Mouse (Mus musculus) forebrain, embryonic 10.5 days (tissue): ENCODE results near the gene Tex19.1. TPM values are rescaled to one million over a fixed set of nuclear protein-coding genes. Genes with fewer than 3 reads are reported as not detected.
"Not testable (repeated sequence)": the region's sequence is repeated elsewhere in the genome, so short reads cannot be mapped to it uniquely, and the experiment has no call there.

Experiments
- DNase-seq: peaks from one replicate; pipeline ENCODE4 v3.0.0-alpha.2; 2017; ENCODE audit warnings: low spot score; ENCODE audit errors: extremely low spot score
- H3K27ac ChIP-seq: fragments of 300-500 bp; sonication (generic); 2 replicates; pipeline ENCODE4 v1.5.1; 2016; ENCODE audit warnings: mild to moderate bottlenecking
- H3K27me3 ChIP-seq: fragments of 300-500 bp; sonication (generic); 2 replicates; pipeline ENCODE4 v1.6.1; 2016; ENCODE audit warnings: mild to moderate bottlenecking; ENCODE audit not compliant: poor library complexity, severe bottlenecking
- H3K36me3 ChIP-seq: fragments of 300-500 bp; sonication (generic); replicated peaks from 2 replicates; pipeline ENCODE4 v1.6.1; 2016; ENCODE audit warnings: mild to moderate bottlenecking, moderate library complexity
- H3K4me1 ChIP-seq: fragments of 300-500 bp; sonication (generic); 2 replicates; pipeline ENCODE4 v1.6.1; 2016
- H3K4me3 ChIP-seq: fragments of 300-500 bp; sonication (generic); 2 replicates; pipeline ENCODE4 v1.5.1; 2016; ENCODE audit warnings: mild to moderate bottlenecking, moderate library complexity
- H3K9me3 ChIP-seq: fragments of 300-500 bp; sonication (generic); 2 replicates; pipeline ENCODE4 v1.6.1; 2016; ENCODE audit warnings: mild to moderate bottlenecking, moderate library complexity
- WGBS: fragments of 180-500 bp; shearing (Covaris S2); methylation state at CpG from one replicate; pipeline ENCODE4 v1.1.7; 2016; 5-methylcytosine and 5-hydroxymethylcytosine counted together
- polyA plus RNA-seq: library from polyadenylated mRNA; unstranded; fragments of >200 nt; fragmentation: Nextera tagmentation; extraction: Ambion mirVana; gene quantifications from 2 replicates; pipeline ENCODE4 v1.2.1, GENCODE M21; 2016

The Tex19.1 gene
- not detected in 2 replicates for polyA plus RNA-seq

DNA sequence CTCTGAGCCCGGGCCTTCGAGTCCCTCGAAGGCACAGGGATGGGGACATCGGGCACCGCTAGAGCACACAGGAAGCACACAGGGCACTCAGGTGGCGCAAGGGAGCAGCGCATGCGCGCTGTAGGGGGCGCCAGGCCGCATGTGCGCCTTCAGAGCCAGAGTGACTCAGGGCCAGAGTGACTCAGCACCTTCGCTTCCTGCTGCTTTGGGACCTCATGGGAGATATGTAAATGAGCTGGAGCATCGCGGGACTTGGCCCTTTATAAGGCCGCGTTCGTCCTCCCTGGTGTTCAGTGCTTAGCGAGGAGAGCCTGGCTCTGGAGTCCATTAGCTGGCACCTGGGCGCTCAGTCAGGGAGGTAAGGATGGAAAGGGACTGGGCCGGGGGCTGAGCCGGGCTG, at the start of gene Tex19.1:
Gene Tex19.1 (plus strand): TSS at position 279 of the 400 bp plus-strand sequence.
- H3K27me3 ChIP-seq: no peaks in the 10 kb centered on the region
- H3K36me3 ChIP-seq: no peaks in the 10 kb centered on the region
- DNase-seq: no peak
- peaks cover 7% of the 10 kb centered on the region for H3K4me1 ChIP-seq
- H3K9me3 ChIP-seq: no peaks in the 10 kb centered on the region
- no peak within 1 kb of the TSS for H3K4me3 ChIP-seq
- 92% methylated on average over 22 of the region's 22 CpGs for WGBS
- H3K27ac ChIP-seq: no peak within 1 kb of the TSS

DNA sequence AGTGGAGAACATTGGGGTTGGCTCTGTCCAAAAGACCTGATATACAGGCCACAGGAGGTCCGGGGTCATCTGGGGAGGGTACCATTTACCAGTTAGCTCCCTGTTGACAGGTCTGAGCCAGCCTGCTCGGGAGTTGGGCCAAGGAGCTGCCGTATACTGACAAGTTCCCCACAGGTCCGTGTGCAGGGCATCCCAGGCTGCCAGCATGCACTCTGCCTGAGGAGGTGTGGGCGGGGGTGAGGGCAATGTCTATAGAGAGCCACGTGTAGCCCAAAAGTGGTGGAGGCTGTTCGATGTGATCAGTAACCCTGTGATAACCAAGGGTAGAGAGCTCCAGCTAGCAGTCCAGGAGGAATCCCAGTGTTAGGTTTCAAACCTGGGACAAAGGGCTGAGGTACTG, 46.2 kb upstream of the Tex19.1 start:
- Histone ChIP-seq H3K4me3 (no peak overlapping the region), H3K4me1 (no peaks in the 10 kb centered on the region), H3K27ac (no peak overlapping the region), H3K27me3 (no peaks in the 10 kb centered on the region), H3K36me3 (no peaks in the 10 kb centered on the region), H3K9me3 (no peaks in the 10 kb centered on the region)
- DNase-seq: no peak
- 82% methylated on average over 7 of the region's 7 CpGs for WGBS

DNA sequence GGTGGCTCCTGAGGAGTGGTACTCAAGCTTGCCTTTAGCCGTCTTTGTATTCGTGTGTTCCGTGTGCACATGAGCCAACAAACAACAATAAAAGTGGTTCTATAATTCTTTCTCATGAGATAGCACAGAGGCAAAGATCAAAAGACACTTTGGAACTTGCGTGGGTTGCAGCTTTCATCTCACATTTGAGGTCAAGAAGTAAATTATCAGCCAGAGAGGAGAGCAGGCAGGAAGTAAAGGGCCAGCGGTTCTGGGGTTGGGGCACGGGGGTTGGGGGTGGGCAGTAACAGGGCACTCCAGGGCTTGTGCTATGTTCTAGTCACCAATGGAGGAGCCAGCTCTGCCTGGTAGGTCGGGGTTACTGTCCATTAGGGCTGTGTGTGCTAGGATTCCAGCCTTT, 45.3 kb upstream of the Tex19.1 start:
- Histone ChIP-seq H3K4me3 (no peak overlapping the region), H3K4me1 (no peaks in the 10 kb centered on the region), H3K27ac (no peak overlapping the region), H3K9me3 (no peaks in the 10 kb centered on the region), H3K27me3 (no peaks in the 10 kb centered on the region), H3K36me3 (no peaks in the 10 kb centered on the region)
- WGBS: 77% methylated on average over 7 of the region's 7 CpGs
- DNase-seq: no peak

DNA sequence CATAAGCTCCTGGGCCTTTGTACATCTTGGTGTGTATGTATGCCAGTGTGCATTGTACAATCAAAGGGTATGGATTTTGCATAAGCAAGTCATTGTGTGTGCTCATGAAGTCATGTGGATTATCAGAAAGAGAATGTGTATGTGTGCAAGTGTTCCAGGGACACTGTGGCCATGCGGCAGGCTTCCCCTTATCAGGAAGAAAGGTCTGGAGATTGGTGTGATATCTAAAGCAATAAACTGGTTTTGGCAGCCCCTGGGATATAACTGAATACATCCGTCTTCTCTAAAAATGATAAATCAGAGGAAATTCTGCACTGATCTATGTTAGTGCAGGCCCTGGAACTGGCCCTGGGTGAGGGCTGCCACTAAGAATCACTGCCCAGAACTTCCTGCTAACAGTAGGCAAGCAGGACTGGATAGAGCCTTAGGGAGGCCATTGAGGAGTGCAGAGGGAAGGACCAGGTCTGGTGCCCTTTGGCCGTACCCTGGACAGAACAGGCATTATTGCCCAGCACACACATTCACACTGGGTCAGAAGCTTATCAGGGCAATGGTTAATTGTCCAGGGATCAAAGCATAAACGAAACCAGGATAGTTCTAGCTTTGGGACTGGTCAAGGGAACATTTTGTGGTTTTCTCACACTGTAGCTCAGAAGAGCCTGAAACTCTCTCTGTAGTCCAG, 44.7 kb upstream of the Tex19.1 start:
- Histone ChIP-seq H3K4me1 (no peaks in the 10 kb centered on the region), H3K9me3 (no peaks in the 10 kb centered on the region), H3K4me3 (no peak overlapping the region), H3K36me3 (no peaks in the 10 kb centered on the region), H3K27me3 (no peaks in the 10 kb centered on the region), H3K27ac (no peak overlapping the region)
- no peak for DNase-seq
- WGBS: 91% methylated on average over 4 of the region's 4 CpGs

DNA sequence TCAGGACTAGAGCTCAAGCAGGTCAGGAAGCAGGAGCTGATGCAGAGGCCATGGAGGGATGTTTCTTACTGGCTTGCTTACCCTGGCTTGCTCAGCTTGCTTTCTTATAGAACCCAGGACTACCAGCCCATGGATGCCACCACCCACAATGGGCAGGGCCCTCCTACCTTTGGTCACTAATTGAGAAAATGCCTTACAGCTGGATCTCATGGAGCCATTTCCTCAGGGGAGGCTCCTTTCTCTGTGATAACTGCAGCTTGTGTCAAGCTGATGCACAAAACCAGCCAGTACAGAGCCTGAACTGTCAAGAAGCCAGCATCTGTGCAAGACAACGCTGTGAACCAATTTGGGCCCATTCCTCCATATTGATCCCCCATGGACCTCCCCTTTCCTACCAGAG, 38.7 kb upstream of the Tex19.1 start:
- H3K9me3 ChIP-seq, H3K27ac ChIP-seq, DNase-seq, H3K4me1 ChIP-seq, H3K36me3 ChIP-seq, H3K27me3 ChIP-seq, H3K4me3 ChIP-seq: not testable (repeated sequence)
- 75% methylated on average over 1 of the region's 1 CpGs for WGBS

DNA sequence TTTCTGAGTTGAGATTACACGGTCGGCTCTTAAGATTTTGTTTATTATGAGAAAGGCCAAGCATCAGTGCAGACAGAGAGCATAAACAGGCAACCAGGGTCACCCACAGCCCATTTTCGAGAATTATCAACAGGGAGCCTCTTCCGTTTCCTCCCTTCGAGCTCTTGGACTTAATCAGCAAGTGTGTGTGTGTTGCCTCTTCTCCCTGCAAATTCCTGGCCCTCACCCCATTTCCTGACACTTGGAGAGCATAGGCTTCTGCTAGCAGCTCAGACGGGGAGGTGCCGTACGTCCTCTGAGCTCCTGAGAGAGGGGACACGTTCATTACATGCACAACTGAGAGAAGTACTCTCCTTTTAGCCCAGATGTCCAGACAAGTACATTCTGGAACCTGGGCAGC, 37.9 kb upstream of the Tex19.1 start:
- 81% methylated on average over 9 of the region's 9 CpGs for WGBS
- Histone ChIP-seq H3K27me3 (no peaks in the 10 kb centered on the region), H3K9me3 (no peaks in the 10 kb centered on the region), H3K36me3 (no peaks in the 10 kb centered on the region), H3K4me3 (no peak overlapping the region), H3K4me1 (no peaks in the 10 kb centered on the region), H3K27ac (no peak overlapping the region)
- no peak for DNase-seq

DNA sequence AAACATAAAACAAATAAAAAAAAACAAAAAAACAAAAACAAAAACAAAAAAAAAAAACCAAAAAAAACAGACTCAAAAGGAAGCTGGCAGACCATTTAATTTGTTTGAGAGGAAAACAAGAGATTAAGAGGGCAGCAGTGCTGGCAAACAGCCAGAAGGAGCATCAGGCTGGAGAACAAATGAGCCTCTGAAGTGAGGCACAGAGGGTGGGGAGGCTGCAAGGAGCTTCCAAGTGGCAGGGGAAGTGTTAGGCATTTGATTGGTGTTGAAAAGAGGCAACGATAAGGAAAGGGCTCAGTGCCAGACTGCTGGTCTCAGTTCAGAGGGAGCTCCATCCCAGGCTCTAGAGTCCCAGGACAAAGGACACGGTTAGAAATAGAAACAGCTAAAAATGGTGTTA, 36.0 kb upstream of the Tex19.1 start:
- Histone ChIP-seq H3K4me1 (no peaks in the 10 kb centered on the region), H3K4me3 (no peak overlapping the region), H3K36me3 (no peaks in the 10 kb centered on the region), H3K27ac (no peak overlapping the region), H3K9me3 (no peaks in the 10 kb centered on the region), H3K27me3 (no peaks in the 10 kb centered on the region)
- 27% methylated on average over 2 of the region's 2 CpGs for WGBS
- no peak for DNase-seq

DNA sequence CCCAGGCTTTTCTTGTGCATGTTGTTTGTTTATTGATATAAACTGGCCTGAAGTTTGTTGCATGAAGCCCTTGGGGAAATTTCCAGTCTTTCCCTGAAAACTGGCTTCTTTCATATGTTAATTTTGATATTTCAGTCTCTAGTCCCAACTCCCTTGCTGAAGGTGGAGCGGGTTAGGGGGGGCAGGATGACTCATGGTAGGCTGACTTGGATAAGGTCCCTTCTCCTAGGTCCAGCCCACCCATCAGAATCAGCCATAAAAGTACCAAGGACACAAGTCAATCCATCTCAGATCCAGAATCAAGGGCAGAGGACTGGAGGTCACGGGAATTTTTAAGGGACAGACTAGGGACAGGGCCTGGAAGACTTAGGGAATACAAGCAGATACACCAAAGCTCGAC, 34.9 kb upstream of the Tex19.1 start:
- Histone ChIP-seq H3K4me1 (no peaks in the 10 kb centered on the region), H3K9me3 (no peaks in the 10 kb centered on the region), H3K27me3 (no peaks in the 10 kb centered on the region), H3K27ac (no peak overlapping the region), H3K4me3 (no peak overlapping the region), H3K36me3 (no peaks in the 10 kb centered on the region)
- WGBS: 84% methylated on average over 3 of the region's 3 CpGs
- DNase-seq: no peak

DNA sequence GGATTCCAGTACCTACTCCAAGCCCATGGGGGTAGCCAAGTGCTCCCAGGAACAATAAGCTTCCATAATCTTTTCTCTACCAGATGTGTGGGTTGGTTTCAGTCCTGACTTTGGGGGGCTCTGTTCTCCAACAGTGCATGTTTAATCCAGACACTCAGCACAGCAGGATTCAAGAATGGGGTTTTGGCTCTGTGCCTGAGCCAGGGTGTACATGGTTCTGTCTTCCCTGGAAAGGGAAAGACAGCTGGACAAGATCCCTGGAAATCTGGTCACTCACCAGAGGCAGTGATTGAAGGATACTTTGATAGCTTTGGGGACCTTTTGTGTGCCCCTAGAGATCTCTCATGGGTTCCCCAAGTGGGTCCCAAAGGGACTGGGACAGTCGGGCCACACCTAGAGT, 34.3 kb upstream of the Tex19.1 start:
- 78% methylated on average over 1 of the region's 1 CpGs for WGBS
- Histone ChIP-seq H3K36me3 (no peaks in the 10 kb centered on the region), H3K9me3 (no peaks in the 10 kb centered on the region), H3K4me1 (no peaks in the 10 kb centered on the region), H3K4me3 (no peak overlapping the region), H3K27ac (no peak overlapping the region), H3K27me3 (no peaks in the 10 kb centered on the region)
- DNase-seq: no peak

DNA sequence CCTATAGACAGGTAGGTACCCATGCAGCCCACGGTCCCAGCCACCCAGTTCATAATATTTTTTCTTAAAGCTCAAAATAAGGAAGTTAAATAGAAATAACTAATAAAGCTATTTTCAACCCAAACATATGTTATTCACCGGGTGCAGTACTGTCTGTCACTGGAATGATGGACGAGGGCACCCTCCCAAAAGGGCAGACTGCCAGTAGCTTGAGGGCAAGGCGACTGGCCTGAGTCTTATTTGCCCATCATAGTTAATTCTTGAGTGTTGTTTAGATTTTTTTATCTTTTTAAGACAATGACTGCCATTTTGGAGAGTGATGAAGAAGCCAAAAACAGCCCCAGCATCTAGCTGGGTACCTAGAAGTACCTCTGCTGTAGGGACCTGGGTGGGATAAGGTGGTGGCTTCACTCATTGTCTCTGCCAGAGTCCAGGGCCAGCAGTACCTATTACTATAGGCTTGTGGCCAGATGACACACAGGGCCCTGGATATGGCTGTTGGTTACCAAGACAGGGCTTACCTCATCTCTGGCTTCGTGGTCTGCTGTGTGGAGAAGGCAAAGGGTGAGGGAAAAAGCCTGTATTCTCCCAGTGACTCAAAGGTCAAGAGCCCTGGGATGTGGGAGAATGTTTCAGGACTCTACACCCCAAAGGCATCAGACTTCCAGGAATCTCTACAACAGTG, 33.7 kb upstream of the Tex19.1 start:
- H3K36me3 ChIP-seq: no peaks in the 10 kb centered on the region
- no peak overlapping the region for H3K27ac ChIP-seq
- no peaks in the 10 kb centered on the region for H3K9me3 ChIP-seq
- 88% methylated on average over 5 of the region's 5 CpGs for WGBS
- no peak overlapping the region for H3K4me3 ChIP-seq
- no peaks in the 10 kb centered on the region for H3K27me3 ChIP-seq
- DNase-seq: no peak
- H3K4me1 ChIP-seq: no peaks in the 10 kb centered on the region

DNA sequence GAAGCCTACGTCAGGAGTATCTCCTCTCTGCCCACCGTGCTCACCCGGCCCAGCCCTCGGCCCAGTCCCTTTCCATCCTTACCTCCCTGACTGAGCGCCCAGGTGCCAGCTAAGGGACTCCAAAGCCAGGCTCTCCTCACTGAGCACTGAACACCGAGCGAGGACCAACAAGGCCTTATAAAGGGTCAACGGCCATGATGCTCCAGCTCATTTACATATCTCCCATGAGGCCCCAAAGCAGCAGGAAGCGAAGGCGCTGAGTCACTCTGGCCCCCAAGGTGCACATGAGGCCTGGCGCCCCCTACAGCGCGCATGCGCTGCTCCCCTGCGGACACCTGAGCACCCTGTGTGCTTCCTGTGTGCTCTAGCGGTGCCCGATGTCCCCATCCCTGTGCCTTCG, 27.8 kb upstream of the Tex19.1 start:
- peaks cover 16% of the 10 kb centered on the region for H3K4me1 ChIP-seq
- H3K36me3 ChIP-seq: no peaks in the 10 kb centered on the region
- H3K9me3 ChIP-seq: no peaks in the 10 kb centered on the region
- H3K27me3 ChIP-seq: no peaks in the 10 kb centered on the region
- no peak overlapping the region for H3K4me3 ChIP-seq
- no peak for DNase-seq
- WGBS: 93% methylated on average over 18 of the region's 18 CpGs
- H3K27ac ChIP-seq: 0 out of 2 replicates have a peak overlapping the region, but pooled peaks have one; percentile 15

DNA sequence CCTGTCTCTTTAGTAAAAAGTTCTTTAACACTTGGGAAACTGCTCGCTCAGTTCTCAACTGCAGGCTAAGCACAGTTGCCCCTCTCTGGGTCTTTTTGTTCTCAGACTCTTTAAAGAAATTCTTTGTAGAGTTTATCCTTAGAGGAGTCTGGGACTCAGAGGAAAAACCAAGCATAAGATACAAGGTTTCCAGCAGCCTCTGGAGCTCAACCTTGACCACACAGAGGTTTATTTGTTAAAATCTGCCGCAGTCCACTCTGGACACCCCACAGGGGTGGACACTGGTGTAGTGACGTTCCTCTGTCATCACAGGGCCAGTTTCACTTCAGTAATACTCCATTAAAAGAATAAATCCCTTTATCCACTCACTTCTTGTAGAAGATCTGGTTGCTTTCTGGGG, 27.4 kb upstream of the Tex19.1 start, which contains the start of gene Tex19.2:
Gene Tex19.2 (minus strand): TSS at position 101 of the 400 bp plus-strand sequence.
- Histone ChIP-seq H3K9me3 (no peaks in the 10 kb centered on the region), H3K27ac (peak within 1 kb of the TSS; percentile 15; the same call in 1 of the 2 replicates), H3K36me3 (no peaks in the 10 kb centered on the region), H3K27me3 (no peaks in the 10 kb centered on the region), H3K4me1 (peaks cover 16% of the 10 kb centered on the region), H3K4me3 (no peak within 1 kb of the TSS)
- no peak for DNase-seq
- WGBS: 61% methylated on average over 3 of the region's 3 CpGs

DNA sequence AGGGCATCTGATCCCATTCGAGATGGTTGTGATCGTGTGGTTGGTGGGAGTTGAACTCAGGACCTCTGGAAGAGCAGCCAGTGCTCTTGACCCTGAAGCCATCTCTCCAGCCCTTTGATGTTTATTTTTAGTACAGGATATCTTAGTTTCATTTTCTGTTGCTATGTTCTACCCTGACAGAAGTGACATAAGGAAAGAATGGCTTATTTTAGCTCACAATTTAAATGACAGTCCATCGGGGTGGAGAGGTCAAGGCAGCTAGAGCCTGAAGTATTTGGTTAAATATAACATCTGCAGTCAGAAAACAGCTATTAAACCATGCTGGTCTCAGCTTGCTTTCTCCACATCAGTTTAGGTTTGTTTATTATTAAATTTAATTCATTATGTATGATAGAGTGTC, 24.8 kb upstream of the Tex19.1 start:
- no peak for DNase-seq
- Histone ChIP-seq H3K4me3 (no peak overlapping the region), H3K27me3 (no peaks in the 10 kb centered on the region), H3K9me3 (no peaks in the 10 kb centered on the region), H3K27ac (no peak overlapping the region), H3K4me1 (peaks cover 16% of the 10 kb centered on the region), H3K36me3 (no peaks in the 10 kb centered on the region)
- 90% methylated on average over 3 of the region's 3 CpGs for WGBS
